Mouse (Mus musculus) lung, postnatal 36 days (tissue): Measurements from ENCODE around the gene Cryba4.

Experiments
- DNase-seq: peaks from one replicate; pipeline ENCODE4 v3.0.0; 2022; ENCODE audit warnings: mixed read lengths

Gene Cryba4

DNA sequence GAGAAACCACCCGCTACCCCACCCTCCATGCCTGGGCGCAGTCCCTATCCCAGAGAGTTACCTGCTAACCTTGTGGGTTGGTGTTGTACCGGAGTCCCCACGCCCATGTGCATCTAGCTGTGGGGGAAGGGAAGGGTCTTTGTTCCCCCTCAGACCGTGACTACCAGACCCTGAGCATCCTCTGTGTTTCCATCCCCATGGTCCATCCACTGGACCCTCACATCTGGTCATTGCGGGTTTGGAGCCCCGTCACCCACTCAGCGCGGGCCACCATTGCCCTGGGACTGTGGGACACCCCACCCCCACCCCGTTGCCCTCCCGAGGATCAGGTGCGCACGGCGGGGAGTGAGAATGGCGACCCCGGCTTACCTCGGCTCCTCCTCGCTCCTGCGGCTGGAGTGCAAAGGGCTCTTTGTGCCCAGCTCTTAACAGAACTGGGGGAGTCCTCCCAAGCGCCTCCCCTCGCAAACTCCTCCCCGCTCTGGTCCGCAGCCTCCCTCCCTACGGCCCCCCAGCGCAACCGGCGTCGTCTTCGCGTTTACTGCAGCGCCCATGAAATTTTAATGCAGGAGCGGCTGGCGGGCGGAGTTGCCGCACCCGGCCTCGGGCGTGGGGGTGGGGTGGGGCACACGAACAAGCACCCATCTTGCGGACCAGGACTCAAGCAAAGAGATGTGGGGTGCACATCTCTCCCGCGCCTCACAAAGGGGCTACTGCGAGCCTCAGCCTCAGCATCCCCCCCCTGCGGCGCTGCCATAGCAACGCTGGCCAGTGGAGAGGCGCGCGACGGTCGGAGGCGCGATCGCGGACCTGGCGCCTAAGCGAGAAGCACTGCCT, 23.9 kb downstream of the Cryba4 start:
- no peak for DNase-seq

DNA sequence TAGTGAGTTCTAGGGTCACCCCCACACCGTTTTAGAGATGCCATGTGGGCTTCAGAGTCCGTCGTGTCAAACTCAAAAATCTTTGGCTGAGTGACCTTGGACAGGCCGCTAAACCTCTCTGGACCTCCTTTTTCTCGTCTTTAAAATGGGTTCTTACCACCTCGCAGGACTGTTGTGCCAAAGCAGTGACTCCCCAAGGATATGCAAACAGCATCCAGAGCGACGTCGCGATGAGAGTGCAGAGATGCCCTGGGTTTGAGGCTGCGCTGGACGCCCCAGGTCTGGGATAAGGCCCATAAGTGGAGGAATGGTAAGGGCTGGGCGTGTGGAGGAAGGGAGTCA, 24.4 kb downstream of the Cryba4 start:
- DNase-seq, result no peak

DNA sequence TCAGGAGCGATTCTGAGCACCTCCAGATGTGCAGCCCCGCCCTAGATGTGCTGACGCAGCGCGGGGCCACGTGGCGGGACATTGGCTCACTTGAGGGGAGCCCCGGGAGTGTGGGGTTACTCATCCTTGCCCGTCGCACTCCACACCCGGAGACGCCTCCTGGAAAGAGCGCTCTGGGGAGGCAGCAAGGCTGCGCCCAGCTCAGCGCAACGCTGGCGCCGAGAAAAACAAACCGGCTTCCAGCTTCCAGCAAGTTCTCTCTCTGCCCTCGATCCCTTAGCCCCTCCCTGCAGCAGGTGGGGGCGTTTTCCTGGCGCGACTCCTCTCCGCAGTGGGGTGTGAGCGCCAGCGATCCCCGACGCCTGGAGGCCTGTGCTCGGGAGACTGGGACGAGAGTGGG, 25.0 kb downstream of the Cryba4 start:
- DNase-seq, result no peak

DNA sequence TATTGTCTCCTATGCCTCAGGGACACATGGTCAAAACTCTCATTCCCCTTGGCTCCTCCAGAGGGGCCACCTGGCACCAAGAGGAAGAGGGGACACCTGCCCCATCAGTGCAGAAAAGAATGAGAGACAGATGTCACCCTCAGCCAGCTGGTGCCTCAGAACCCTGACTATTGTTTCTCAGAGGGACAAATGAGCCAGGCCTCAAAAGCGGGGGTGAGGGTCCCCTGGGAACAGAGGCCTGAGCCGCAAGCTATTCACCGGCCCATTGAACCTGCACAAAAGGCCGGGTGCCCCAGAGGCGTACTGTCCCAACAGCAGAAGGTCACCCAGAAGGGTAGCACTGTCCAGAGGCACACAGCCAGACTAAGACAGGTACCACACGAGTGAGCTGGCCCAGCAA, 26.7 kb downstream of the Cryba4 start:
- no peak for DNase-seq

DNA sequence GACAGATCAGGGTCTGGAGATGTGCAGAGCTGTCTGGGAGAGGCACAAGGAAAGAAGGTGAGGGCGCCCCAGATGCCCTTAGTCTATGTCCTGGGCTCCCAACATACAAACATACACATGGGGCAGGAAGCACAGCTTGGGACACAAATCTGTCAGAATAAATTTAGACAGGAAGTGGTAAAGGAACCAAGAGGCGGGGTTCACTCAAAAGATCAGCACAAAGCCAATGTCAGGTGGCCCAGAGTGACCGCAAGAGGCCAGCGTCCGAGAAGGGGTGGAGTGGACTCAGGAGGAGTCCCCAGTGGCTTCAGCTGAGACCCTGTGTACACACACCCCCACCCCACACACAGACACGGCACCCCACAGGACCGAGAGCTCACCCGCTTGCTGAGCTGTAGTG, 32.1 kb downstream of the Cryba4 start:
- DNase-seq, result peak; percentile 20

DNA sequence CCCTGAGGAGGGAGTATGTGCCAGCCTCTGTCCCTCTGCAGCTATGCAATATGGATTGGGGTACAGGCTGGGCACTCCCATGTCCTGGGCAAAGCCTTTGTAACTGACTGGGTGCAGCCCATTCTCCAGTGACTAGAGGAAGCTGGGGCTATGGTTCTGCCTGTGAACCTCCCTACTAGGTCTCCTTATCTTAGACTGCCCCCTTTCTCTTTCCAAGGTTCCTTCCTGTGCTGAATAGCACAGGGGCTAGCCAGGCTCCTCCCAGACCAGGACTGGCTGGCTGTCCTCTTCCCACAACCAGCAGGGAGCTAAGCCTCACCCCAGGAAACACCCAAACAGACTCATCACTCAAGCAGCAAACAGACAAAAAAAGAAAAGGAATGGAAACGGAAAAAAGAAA, 32.9 kb downstream of the Cryba4 start:
- DNase-seq, result peak; percentile 38

DNA sequence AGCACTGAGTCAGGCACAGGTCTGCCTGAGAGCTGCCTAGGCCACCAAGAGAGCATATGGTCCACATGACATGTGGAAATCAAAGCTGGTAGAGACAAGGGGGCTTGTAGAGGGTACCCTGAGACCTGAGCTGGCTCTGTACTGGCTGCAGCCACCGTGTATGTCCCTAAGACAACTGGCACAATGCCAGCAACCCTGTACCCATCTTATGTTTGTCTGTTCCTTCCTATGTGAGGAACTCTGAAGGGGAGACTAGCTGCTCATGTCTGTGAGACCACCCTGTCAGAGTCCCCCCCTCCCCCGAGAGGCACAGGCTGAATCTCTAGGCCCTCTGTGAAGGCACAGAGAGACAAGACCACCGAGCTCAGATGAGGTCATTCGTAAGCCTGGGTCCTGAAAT, 33.6 kb downstream of the Cryba4 start:
- no peak for DNase-seq

DNA sequence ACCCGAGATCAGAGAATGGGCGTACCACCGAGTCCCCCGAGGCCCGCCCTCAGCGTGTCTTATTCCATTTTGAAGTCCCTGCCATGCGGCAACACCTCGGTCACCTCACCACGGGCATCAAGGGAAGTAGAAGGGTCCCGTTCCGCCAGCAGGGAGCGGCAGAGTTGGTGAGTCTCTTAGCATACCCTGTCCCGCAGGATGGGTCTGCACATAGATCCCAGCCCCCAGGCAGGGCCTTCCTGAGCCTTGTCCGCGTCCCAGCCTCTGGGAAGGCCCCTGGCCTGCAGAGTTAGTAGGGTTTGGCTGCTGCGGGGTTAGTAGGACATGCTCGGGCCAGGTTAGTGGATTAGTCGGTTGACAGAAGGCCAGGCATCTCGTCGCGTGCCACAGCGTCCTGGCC, 35.3 kb downstream of the Cryba4 start:
- DNase-seq, result no peak

DNA sequence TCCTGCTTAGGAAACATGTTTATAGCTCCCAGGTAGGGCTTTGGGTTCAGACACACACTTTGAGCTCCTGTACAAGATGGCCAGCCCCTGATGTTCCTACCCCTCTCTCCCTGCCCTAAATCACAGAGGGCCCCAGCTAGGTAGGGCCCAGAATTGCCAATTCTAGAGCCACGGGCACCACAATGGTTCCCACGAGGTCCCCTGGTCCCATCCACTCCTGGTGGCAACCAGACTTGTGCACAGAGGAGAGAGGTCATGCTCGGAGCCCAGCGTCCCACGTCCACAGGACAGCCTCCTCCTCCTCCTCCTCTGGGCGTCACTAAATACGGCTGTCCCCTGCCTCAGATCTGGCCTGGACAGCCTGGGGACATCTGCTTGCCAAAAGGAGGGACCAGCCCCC, 36.0 kb downstream of the Cryba4 start:
- DNase-seq, result no peak

DNA sequence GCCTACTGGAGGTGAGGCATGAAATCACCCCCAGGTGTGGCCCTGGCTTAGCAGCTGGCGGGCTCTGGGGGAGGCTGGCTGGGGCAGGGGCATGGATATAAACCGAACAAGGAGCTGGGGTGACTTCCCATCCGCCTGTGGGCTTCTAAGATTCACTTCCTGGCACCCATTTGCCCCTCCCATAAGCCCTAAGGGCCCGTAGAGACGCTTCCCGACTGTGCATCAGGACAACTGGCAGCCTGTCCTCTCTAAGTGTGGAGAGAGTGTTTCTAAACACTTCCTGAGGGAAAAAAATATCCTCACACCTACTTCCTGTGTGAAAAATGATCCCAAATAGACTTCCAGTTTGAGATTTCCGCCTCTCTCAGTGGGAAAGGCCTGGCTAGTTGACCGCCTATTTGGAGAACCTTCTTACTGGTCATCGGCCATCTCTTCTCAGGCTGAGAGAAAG, 36.5 kb downstream of the Cryba4 start:
- no peak for DNase-seq

DNA sequence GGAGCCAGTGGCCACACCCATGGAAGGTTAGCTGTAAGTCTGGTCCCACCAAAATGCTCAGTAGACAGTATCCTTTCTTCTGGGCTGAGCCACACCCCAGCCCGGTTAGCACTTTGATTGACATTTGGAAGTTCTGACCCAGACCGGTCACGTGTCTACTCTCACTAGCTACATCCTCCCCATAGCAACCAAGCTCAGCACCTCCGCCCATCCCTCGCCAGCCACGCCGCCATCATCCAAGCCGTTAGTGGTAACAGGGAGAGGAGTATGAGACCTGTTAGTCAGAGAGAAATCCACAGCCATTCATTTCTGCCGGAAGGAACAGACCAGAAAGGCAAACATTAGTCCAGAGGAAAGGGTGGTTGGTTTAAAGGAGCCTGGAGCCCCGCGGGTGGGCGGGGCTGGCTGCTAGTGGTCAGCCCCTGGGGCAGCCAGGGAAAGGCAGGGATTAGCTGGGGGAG, 37.0 kb downstream of the Cryba4 start:
- no peak for DNase-seq

DNA sequence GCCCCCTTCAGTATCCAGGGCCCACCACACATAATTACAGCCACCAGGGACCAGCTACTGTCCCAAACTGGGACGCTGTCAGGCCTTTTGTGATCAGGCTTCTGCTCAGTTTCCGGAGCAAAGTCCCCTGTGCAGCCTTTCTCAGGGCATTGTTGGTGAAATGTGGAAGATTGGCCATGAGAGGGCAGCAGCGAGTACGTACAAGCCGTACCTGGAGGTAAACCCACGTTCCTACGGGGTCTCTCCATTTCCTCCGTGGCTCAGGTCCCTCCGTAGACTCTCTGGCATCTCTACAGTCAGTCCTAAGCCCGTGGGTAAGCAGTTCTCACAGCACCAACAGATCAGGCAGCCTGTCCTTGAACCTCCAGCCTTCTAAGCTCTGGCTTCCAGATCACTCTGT, 37.9 kb downstream of the Cryba4 start:
- peak; percentile 67 for DNase-seq

DNA sequence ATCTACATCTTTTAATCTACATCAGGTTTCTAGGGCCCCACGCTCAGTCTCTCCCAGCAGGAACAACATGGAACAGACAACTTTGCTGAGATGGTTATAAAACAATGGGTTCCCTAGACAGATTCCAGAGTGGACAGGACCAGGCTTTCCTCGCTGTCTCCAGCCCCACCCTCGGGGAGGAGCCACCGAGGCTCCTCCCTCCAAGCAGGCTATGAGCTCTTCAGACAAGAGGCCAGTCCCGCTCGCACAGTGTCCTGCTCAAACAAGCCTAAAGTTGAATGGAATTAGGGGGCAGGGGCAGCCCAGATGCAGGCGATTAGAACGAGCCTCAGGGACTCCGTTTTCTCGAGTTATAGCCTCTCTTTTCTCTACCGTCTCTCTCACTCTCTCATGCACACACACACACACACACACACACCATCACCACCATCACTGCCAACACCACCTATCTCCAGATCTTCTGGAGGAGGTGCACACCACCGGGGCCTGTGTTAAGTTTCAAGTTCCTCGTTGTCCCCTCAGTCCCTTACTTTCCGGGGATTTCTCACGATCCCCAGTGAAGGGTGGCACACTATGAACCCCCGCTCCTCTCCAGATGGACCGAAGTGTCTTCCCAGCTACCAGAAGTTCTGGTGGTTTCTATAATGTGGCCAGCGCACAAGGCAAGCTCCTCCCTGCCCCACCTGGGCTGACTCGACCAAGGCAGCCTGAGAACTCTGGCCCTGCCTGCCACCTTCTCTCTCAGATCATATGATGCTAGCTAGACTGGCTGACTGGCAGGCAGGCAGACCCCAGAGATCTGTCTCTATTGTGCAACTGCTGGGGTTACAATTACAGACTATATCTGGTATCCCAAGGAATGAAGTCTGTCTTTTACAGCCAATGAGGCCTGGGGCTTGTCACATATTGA, 38.7 kb downstream of the Cryba4 start:
- DNase-seq, result no peak

DNA sequence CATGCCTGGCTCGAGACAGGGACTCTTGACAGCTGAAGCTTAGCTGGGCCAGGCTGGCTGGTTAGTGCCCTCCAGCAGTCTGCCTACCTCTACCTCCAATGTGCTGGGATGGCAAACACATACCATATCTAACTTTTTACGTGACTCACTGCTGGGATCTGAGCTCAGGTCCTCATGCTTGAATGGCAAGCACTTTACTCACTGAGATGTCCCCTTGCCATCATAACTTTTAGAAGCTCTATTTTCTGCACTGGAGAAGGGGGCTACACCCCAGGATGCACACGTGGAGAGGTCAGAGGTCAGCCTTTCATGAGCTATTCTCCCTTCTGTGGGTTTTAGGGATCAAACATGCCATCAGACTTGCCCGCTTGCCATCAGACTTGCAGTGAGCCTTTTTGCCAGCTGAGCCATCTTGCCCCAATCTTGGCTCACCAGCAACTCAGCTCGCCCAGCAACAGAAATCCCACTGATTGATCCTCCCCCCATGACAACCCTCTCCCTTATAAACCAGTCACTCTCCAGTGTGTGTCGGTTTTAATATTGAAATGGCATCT, 39.5 kb downstream of the Cryba4 start:
- no peak for DNase-seq

DNA sequence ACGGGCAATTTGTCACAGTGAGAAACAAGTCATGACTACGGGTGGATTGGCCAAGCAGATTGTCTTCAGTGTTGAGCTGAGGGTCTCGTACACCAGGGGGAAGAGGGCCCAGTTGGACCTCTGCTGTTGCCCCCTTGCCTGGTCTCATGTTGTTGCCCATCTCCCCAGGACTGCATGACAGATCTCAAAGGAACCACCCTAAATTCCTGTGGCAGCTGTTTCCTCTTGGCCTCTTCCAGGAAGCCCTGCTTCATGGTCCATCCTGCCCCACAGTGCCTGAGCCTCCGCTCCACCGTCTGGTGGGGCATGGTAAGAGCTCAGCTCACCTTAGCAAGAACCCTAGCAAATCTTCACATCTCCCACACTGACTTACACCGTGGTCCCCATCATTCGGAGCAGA, 40.4 kb downstream of the Cryba4 start:
- DNase-seq, result no peak

DNA sequence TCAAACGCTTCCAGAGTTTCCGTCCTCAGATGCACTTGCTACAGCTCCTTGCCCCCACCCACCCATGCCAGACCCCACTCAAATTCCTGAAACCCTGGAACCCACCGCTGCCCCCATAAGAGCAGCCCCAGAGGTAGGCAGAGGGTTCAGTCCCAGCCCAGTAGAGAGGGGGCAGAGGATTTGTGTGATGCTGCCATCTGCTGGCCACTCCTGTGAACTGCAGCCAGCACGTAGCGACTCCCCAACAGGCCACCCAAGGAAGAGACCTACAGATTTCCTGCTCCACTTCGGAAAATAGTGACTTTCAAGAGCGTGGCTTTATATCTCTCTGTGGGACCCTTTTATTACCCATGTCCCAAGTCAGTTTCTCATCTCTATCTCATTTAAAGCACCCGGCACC, 42.2 kb downstream of the Cryba4 start:
- peak; percentile 37 for DNase-seq

DNA sequence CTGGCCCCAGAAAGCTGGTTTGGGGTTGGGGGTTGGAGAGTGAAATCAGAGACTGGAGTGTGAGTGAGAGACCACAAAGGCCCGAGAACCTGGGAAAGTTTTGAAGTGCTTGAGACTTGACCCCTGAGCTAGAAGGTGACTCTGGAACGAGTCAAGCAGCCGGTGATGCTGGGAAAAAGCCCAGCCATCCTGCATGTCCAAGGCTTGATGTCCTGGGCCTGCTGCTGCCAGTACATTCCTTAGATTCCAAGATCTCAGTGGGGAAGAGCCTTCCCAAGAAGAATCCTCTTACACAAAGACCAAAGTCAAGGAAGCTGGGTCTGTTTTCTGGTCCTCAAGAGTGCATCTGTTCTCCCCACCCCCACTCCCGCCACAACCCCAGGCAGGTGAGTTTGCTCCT, 44.0 kb downstream of the Cryba4 start:
- DNase-seq, result no peak

DNA sequence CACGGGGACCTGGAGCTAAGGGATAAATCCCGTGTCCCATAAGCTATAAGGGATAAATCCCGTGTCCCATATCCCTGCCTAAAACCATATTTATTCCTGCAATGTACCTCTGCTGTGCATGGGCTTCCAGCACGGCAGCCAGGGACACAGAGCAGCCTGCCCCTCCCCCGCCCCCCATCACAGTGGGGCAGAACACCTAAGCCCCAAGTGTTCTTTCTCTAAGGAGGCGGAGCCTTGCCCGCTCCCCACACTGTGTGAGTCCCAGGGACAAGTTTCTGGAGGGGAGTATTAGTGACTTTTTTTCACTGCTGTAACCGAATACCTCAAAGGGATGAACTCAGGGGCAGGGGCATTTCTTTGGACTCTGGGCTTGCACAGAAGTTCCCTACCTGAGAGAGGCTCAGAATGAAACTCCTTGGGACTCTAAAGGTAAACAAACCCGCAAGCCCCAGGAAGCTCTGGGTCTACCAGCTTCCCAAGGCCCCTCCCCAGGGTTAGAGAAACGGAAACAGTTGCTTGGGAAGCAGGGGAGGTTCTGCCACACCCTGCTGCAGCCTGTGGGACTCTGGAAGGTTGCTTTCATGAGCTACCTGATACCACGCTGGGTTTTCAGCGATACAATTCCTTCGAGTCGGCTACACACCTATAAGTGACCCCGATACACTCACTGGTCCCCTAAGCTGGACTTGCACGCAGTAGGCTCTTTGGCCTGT, 45.6 kb downstream of the Cryba4 start:
- no peak for DNase-seq

DNA sequence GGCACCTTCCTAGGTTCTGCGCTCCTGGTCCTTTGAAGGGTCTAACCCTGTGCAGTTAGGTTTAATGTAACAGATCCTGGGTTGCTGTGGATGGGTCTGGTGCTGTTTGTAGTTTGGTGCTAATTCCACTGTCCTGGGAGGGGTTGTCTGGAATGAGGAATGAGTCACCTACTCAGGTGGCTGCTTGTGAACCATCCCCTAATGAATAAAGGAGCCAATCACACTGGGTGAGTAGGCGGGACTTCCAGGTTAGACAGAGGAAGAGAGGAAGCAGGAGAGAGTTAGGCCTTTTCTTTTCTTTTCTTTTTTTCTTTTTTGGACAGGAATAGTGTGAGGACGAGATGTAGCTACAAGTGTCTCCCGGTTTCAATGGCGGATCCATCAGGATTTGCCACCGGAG, 52.7 kb downstream of the Cryba4 start:
- DNase-seq, result no peak
